Mouse (Mus musculus): ENCODE measurements around the gene Ftsj1. TPM values are rescaled to one million over a fixed set of nuclear protein-coding genes. Genes with fewer than 3 reads are reported as not detected.
A peak's percentile ranks its signal among the peaks of the same experiment; 100 is the strongest.

The Ftsj1 gene
- polyA plus RNA-seq, 1 experiment: 16.1 TPM

- no peaks in the 10 kb centered on the region for H3K27me3 ChIP-seq (ENCODE audit: control insufficient read depth, insufficient read depth, low read length)
- WGBS: 36% methylated on average over 8 of the region's 8 CpGs
- no peak overlapping the region for H3K4me3 ChIP-seq (ENCODE audit: low read depth, low read length)
- no peaks in the 10 kb centered on the region for H3K4me1 ChIP-seq (ENCODE audit: control insufficient read depth, insufficient read depth, insufficient read length, low read length)
- no peak for TF ChIP-seq CTCF (IDR thresholded peaks at IDR 0.05; ENCODE audit: extremely low read depth, insufficient read length, insufficient replicate concordance, low read depth, low read length)
- TF ChIP-seq POLR2A (IDR thresholded peaks at IDR 0.05; ENCODE audit: low read depth, low read length): no peak
- no peak overlapping the region for H3K27ac ChIP-seq (ENCODE audit: insufficient read depth, low read depth, low read length)
- no peaks in the 10 kb centered on the region for H3K36me3 ChIP-seq (ENCODE audit: control insufficient read depth, insufficient read depth, low read length)
These were observed 32.6 kb downstream of the Ftsj1 start for GRCm38 (mm10) chrX:8219651-8220050.

DNA sequence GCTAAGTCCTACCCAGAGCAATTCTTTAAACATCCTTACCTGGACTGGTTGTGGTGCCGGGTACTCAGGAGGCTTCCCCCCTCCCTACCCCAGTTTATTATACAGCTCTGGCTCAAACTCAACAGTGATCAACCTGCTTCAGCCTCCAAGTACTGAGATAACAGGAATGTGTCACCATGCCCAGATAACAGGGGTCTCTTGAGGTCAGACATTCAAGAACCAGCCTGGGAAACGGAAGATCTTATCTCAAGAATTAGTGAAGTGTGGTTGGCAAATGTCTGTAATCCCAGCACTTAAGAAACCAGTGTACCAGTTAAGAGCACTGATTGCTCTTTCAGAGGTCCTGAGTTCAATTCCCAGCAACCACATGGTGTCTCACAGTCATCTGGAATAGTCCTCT lies 34.1 kb downstream of the Ftsj1 start:
- WGBS: 33% methylated on average over 2 of the region's 2 CpGs
- no peak for TF ChIP-seq POLR2A (IDR thresholded peaks at IDR 0.05; ENCODE audit: low read depth, low read length)
- TF ChIP-seq CTCF (IDR thresholded peaks at IDR 0.05; ENCODE audit: extremely low read depth, insufficient read length, insufficient replicate concordance, low read depth, low read length): no peak
- Histone ChIP-seq H3K27ac (ENCODE audit: insufficient read depth, low read depth, low read length) (no peak overlapping the region), H3K36me3 (ENCODE audit: control insufficient read depth, insufficient read depth, low read length) (no peaks in the 10 kb centered on the region), H3K27me3 (ENCODE audit: control insufficient read depth, insufficient read depth, low read length) (no peaks in the 10 kb centered on the region), H3K4me3 (ENCODE audit: low read depth, low read length) (no peak overlapping the region), H3K4me1 (ENCODE audit: control insufficient read depth, insufficient read depth, insufficient read length, low read length) (no peaks in the 10 kb centered on the region)

- H3K27me3 ChIP-seq (ENCODE audit: control insufficient read depth, insufficient read depth, low read length): no peaks in the 10 kb centered on the region
- no peak overlapping the region for H3K27ac ChIP-seq (ENCODE audit: insufficient read depth, low read depth, low read length)
- no peak overlapping the region for H3K4me3 ChIP-seq (ENCODE audit: low read depth, low read length)
- no peak for TF ChIP-seq POLR2A (IDR thresholded peaks at IDR 0.05; ENCODE audit: low read depth, low read length)
- no peak for TF ChIP-seq CTCF (IDR thresholded peaks at IDR 0.05; ENCODE audit: extremely low read depth, insufficient read length, insufficient replicate concordance, low read depth, low read length)
- H3K4me1 ChIP-seq (ENCODE audit: control insufficient read depth, insufficient read depth, insufficient read length, low read length): no peaks in the 10 kb centered on the region
- WGBS: 66% methylated on average over 6 of the region's 6 CpGs
- H3K36me3 ChIP-seq (ENCODE audit: control insufficient read depth, insufficient read depth, low read length): no peaks in the 10 kb centered on the region
These were observed 34.8 kb downstream of the Ftsj1 start for GRCm38 (mm10) chrX:8217383-8217782.

GRCm38 (mm10) chrX:8211490-8212207 lies 40.6 kb downstream of the Ftsj1 start:
- TF ChIP-seq CTCF (IDR thresholded peaks at IDR 0.05; ENCODE audit: extremely low read depth, insufficient read length, insufficient replicate concordance, low read depth, low read length) (no peak), POLR2A (IDR thresholded peaks at IDR 0.05; ENCODE audit: low read depth, low read length) (no peak)
- H3K4me3 ChIP-seq (ENCODE audit: low read depth, low read length): no peak overlapping the region
- whole genome bisulfite sequencing: 71% methylated on average over 7 of the region's 7 CpGs
- H3K27me3 ChIP-seq (ENCODE audit: control insufficient read depth, insufficient read depth, low read length): no peaks in the 10 kb centered on the region
- H3K27ac ChIP-seq (ENCODE audit: insufficient read depth, low read depth, low read length): no peak overlapping the region
- H3K36me3 ChIP-seq (ENCODE audit: control insufficient read depth, insufficient read depth, low read length): no peaks in the 10 kb centered on the region
- H3K4me1 ChIP-seq (ENCODE audit: control insufficient read depth, insufficient read depth, insufficient read length, low read length): no peaks in the 10 kb centered on the region

- 43% methylated on average over 2 of the region's 2 CpGs for WGBS
- TF ChIP-seq CTCF (IDR thresholded peaks at IDR 0.05; ENCODE audit: extremely low read depth, insufficient read length, insufficient replicate concordance, low read depth, low read length) (no peak), POLR2A (IDR thresholded peaks at IDR 0.05; ENCODE audit: low read depth, low read length) (no peak)
- no peak overlapping the region for H3K4me3 ChIP-seq (ENCODE audit: low read depth, low read length)
- no peaks in the 10 kb centered on the region for H3K36me3 ChIP-seq (ENCODE audit: control insufficient read depth, insufficient read depth, low read length)
- no peak overlapping the region for H3K27ac ChIP-seq (ENCODE audit: insufficient read depth, low read depth, low read length)
- H3K4me1 ChIP-seq (ENCODE audit: control insufficient read depth, insufficient read depth, insufficient read length, low read length): no peaks in the 10 kb centered on the region; the same call in 1 of the 2 replicates
- H3K27me3 ChIP-seq (ENCODE audit: control insufficient read depth, insufficient read depth, low read length): no peaks in the 10 kb centered on the region
These were observed 42.5 kb downstream of the Ftsj1 start for GRCm38 (mm10) chrX:8209720-8210119.

DNA sequence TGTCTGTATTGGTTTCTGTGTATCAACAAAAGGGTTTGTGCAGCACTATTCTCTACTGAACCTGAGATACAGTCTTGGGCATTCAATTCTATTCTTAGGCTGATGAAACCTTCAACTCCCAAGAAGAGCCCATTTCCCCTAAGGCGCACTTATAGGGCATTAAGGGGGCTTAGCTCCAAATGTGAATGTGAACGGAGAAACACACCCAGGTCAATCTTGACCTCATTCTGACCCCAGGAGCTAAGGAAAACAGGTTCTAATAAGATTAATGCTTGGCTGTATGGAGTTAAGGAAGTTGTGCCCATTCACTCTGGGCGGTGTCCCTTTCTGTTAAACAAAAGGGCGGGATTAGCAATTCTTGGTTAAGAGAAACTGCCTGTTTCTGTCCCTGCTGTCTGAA lies 45.0 kb downstream of the Ftsj1 start:
- no peaks in the 10 kb centered on the region for H3K27me3 ChIP-seq (ENCODE audit: control insufficient read depth, insufficient read depth, low read length)
- H3K4me3 ChIP-seq (ENCODE audit: low read depth, low read length): no peak overlapping the region
- no peak overlapping the region for H3K27ac ChIP-seq (ENCODE audit: insufficient read depth, low read depth, low read length)
- 17% methylated on average over 4 of the region's 4 CpGs for whole genome bisulfite sequencing
- TF ChIP-seq CTCF (IDR thresholded peaks at IDR 0.05; ENCODE audit: extremely low read depth, insufficient read length, insufficient replicate concordance, low read depth, low read length) (no peak), POLR2A (IDR thresholded peaks at IDR 0.05; ENCODE audit: low read depth, low read length) (no peak)
- no peaks in the 10 kb centered on the region; the same call in 1 of the 2 replicates for H3K4me1 ChIP-seq (ENCODE audit: control insufficient read depth, insufficient read depth, insufficient read length, low read length)
- H3K36me3 ChIP-seq (ENCODE audit: control insufficient read depth, insufficient read depth, low read length): no peaks in the 10 kb centered on the region

GRCm38 (mm10) chrX:8206694-8207197 lies 45.5 kb downstream of the Ftsj1 start:
- Histone ChIP-seq H3K4me1 (ENCODE audit: control insufficient read depth, insufficient read depth, insufficient read length, low read length) (no peaks in the 10 kb centered on the region; the same call in 1 of the 2 replicates), H3K4me3 (ENCODE audit: low read depth, low read length) (peak overlapping the region; percentile 73), H3K36me3 (ENCODE audit: control insufficient read depth, insufficient read depth, low read length) (no peaks in the 10 kb centered on the region), H3K27ac (ENCODE audit: insufficient read depth, low read depth, low read length) (no peak overlapping the region), H3K27me3 (ENCODE audit: control insufficient read depth, insufficient read depth, low read length) (no peaks in the 10 kb centered on the region)
- 6% methylated on average over 11 of the region's 11 CpGs for WGBS
- TF ChIP-seq CTCF (IDR thresholded peaks at IDR 0.05; ENCODE audit: extremely low read depth, insufficient read length, insufficient replicate concordance, low read depth, low read length) (no peak), POLR2A (IDR thresholded peaks at IDR 0.05; ENCODE audit: low read depth, low read length) (no peak)

Measured in small intestine, adult 2 months (tissue).